Mouse (Mus musculus): ENCODE measurements around the gene Ypel3.
"Not testable (repeated sequence)": the region's sequence is repeated elsewhere in the genome, so short reads cannot be mapped to it uniquely, and the experiment has no call there.

Ypel3 gene

DNA sequence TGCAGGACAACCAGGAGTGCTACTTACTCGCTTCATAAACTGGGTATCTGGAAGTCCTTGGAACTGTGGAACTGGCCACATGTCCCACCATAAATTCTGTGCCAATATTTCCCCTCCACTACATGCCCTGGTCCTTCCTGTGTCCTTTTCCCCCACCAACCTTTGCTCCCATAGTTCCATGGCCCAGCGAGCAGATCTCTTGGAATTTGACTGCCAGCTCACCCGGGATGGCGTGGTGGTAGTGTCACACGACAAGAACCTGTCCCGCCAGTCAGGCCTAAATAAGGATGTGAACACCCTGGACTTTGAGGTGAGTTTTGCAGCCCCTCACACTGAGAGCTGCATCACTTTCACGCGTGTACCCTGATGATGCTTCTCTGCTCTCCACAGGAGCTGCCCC, 9.8 kb upstream of the Ypel3 start:
- DNase-seq: no peak

DNA sequence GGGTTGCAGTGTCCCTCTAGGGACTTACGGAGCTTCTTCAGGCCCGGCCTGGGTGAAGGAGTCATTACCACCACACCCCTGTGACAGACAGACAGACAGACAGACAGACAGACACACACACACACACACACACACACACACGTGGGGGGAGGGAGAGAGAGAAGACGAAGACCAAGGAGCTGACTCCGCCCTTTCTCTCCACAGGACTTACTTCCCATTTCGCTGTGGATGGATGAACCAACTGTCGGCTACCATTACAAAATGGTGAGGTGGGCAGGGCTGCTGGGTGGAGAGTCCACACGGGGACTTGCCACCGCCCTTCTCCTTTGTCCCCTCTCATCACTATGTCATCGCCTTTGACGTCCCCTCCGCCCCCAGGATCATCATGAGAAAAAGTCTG, 6.0 kb upstream of the Ypel3 start:
- no peak for DNase-seq

DNA sequence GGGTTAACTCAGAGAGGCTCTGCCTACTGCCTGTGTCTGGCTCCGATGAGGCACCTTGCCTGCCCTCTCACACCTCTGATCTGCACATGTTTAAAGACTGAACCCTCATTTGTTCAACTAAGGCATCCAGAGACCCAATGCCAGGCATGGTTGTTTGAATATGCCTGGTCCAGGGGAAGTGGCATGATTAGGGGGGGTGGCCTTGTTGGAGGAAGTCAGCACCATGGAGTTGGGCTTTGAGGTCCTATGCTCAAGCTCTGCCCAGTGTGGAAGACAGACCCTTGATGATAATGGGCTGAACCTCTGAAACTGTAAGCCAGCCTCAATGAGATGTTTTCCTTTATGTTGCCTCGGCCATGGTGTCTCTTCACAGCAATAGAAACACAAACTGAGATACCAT, 3.4 kb upstream of the Ypel3 start:
- DNase-seq: no peak

DNA sequence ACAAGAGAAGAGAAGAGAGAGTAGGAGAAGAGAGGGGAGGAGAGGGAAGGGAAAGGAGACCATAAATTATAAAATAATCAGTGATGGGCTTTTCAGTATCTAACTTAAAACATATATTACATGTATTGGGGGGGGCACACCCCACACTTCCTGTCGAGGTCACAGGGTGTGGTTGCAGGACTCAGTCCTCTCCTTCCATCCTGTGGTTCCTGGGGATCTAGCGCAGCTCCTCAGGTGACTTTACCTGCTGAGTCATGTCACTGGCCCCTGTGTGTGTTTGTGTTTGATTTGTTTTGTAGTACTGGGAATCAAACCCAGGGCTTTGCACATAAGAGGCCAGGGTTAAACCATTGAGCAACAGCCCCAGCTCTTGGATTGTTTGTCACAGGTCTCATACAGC, 2.3 kb upstream of the Ypel3 start:
- DNase-seq: no peak

DNA sequence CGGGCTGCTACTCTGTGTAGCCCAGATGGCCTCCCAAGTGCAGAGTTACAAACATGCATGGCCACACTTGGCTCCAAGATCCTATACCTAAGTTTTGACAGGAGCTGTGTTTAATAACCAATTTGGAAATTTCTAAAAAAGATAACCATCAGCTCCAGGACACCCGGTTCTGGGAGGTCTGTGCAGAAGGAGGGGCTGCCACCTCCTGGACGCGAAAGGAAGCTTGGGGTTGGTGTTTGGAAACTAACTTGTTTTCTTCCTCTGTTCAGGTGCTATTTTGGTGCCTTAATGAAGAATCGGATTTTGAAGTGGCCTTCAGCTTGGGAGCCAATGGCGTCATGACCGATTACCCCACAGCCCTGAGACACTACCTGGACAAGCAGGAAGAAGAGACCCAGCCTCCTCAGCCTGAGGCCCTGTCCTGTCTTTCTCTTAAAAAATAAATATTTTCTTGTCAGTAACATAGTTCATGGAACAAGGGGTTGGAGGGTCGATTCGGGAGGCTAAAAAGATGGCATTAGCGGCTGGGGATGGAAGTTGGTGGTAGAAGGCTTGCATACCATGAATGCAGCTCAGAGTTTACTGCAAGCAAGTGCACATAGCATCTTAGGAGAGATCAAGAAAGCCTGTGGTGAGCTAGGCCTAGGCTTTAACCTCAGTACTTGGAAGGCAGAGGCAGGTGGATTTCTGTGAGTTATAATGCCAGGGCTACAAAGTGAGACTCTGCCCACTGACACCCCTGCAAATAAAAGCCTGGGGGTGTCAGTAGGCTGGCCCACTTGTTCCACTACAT, 1.4 kb upstream of the Ypel3 start:
- DNase-seq: no peak

DNA sequence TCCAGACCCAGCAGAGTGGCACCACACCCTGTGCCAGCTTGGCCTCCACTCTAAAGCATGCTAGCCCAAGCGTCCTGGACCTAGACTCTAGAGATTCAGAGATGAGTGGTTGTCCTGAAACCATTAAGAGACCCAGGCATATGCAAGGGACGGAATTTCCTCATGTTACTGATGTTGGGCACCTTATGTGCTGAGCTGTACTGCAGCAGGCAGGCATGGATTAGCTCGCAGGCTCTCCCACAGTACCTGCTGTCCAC, 849 bp upstream of the Ypel3 start:
- no peak for DNase-seq

DNA sequence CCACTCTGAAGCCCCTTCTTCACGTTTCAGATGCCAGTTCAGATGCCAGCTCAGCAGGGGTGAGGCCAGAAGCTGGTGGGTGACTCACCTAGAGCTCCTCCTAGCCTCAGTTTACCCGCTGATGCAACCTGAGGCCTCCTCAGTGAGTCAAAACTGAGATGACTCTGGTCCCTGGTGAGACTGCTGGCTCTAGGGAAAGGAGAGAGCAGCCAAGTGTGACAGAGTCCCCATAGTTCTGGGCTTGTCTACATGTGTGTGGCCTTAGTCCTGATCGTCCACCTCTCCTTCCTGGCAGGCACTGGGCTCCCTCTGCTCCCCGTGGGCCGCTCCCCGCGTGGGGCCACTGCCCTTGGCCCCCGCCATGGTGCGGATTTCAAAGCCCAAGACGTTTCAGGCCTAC, 721 bp downstream of the Ypel3 start:
- DNase-seq: no peak

DNA sequence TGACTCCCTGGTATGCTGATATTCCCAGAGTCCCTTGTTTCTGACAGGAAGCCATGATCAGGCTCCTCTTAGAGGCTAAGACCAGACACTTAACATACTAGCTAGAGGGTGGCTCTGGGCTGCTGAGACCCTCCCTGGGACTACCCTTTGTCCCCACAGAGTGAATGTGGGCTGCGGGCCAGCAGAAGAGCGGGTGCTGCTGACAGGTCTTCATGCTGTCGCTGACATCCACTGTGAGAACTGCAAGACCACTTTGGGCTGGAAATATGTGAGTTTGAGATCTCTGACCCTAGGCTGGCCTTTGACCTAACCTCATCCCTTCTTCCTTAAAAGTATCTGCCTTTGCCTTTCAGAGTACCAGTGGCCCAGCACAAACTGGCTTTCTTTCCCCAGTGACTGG, 1.4 kb downstream of the Ypel3 start:
- no peak for DNase-seq

DNA sequence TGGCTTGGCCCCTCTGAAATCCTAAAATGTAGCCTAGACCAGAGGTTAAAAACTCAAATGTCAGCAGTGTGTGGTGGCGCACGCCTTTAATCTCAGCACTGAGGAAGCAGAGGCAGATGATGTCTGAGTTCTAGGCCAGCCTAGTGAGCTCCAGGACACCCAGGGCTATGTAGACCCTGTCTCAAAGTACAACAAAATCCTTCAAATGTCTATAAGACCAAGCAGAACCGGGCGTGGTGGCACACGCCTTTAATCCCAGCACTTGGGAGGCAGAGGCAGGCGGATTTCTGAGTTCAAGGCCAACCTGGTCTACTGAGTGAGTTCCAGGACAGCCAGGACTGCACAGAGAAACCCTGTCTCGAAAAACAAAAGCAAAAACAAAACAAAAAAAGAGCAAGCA, 2.3 kb downstream of the Ypel3 start:
- DNase-seq: not testable (repeated sequence)

DNA sequence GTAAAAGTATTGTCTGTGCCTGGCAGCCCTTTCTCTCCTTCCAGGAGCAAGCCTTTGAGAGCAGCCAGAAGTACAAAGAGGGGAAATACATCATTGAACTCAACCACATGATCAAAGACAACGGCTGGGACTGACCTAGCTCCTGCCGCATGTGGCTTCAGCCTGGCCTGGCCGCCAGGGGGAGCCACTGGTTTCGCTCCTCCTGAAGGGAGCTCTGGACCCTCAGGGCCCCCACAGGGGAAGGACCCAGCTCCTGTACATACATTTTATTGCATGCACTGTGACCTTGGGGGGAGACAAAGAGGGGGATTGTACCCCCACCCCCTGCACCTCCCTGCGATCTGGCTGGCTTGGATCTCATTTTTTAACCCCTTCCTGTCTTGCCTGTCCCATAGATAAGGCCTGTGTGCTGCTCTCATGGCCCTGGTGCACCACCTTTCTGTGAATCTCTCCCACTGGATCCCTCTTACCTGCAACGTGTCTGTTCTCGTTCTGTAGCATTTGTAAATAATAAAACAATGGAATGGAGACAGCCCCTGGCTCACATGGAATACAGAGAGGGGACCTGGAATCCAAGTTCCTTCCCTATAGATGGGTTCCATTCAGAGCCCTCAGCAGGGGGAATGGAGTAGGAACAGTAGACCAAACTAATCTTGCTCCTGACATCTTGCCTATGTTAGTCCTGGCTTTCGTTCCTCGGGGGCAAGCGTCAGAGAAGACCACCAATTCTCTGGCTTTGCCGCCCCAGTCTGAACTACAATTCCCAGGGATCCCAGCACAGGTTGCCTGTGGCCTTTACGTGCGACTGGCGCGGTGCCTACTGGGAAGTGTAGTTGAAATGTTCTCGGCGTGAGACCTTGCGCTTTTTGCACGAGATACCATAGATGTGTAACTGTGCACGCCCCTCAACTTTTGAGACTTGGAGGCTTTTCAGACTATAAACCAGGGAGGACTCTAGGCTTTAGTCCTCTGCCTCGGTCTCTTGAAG, 3.5 kb downstream of the Ypel3 start:
- DNase-seq: peak; percentile 86

DNA sequence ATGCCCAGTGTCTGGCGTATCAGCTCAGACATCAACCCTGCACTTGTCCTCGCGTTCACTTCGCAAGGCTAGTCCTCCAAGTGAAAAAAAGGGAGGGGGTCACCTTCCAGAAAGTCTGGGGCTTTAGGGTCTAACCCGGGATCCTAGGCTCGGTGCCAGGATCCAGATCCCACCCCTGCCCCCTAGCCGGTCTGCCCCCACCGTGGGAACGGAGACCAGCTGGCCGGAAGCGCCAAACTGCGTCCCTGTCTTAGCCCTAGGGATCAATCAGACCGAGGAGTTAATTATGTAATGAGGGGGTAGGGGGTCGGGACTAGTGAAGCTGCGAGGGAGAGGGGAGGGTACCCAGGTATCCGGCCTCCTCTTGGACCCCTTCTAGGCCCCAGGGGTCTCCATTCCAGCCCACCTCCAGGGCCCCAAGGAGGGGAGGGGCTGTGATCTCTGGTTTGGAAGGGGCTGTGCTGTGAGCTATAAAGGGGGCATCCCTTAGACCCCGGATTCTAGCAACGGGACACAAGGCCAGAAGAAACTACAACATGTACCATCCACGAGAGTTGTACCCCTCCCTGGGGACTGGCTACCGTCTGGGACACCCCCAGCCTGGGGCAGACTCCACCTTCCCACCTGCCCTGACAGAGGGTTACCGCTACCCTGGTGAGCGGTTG, 4.3 kb downstream of the Ypel3 start, which contains the start of gene Tbx6:
Gene Tbx6 (plus strand): TSS at position 513 of the 665 bp plus-strand sequence.
- DNase-seq: no peak

DNA sequence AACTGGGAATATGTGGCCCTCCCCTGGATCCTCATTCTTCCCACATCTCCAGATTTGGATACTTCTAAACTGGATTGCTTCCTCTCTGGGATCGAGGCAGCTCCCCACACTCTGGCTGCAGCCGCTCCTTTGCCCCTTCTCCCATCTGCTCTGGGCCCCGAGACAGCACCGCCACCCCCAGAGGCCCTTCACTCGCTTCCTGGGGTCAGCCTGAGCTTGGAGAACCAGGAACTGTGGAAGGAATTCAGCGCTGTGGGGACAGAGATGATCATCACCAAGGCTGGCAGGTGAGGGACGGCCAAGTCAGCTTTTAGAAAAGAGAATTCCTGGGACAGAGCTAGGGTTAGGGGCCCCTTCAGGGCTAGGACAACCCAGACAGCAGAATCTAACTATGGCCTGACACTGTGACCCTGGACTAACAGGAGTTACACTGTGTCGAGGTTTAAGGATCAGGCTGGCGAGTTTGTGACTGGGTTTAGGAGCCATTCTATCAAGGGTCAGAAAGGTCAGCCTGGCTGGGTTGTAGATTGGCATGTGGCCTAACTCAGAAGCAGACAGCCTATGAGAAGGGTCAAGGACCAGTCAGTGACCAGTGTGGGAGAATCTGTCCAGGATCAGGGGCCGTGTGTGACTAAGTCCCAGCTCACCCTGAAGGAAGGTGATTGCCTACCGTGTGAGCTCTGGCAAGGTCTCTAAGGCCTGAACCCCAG, 5.1 kb downstream of the Ypel3 start:
- no peak for DNase-seq

DNA sequence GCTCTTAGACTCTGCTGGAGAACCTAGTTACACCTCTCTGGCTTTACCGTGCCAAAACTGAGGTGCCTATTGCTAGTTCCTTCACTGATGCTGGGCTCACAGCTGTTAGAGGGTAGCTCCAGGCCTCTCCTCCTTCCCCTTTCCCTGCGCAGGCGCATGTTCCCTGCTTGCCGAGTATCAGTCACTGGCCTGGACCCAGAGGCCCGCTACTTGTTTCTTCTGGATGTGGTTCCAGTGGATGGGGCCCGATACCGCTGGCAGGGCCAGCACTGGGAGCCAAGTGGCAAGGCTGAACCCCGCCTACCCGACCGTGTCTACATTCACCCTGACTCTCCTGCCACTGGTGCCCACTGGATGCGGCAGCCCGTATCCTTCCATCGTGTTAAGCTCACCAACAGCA, 5.9 kb downstream of the Ypel3 start:
- DNase-seq: no peak

DNA sequence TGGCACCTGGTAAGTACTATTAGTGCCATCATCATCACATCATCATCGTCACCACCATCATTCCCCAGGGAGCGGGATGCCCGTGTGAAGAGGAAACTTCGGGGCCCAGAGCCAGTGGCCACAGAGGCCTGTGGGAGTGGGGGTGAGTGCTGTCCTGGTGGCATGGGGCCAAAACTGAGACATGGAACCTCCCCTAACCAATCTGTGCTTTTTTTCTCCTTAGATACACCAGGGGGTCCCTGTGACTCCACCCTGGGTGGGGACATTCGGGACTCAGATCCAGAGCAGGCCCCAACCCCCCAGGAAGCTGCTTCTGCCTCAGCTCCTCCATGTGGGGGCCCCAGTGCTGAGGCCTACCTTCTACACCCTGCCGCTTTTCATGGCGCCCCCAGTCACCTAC, 7.7 kb downstream of the Ypel3 start:
- DNase-seq: no peak

DNA sequence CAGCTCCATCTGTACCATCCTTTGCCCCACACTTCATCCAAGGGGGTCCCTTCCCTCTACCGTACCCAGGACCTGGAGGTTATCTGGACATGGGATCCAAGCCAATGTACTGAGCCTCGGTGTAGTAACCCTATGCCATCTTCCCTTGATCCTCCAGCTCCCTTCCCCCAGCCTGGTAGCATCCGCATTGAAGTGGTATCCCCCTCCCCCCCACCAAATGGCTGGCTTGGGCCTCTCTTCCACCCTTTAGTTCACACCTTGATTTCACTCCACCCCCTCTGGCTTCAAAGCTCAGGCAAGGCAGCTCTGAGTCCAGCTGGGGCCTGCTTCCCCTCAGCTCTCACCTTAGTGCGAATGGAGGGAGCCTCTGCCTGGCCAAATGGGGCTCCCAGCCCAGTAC, 8.3 kb downstream of the Ypel3 start:
- no peak for DNase-seq

DNA sequence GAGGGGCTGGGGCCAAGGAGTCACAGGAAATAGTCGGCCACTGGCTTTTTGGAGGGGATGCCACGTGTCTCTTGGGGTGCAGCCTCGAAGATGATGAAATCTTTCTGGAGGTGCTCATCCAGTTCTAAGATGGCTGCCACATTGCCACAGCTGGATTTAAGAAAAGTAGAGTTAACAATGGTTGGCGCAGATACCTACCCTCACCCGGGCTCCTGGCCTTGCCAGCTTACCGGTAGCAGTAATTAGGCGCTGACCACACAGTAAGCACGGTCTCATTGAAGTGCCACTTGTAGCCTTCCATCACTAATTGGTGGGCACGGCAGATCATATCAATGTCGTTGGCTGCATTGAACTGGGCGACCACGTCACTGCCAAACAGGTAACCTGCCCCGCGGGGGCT, 9.4 kb downstream of the Ypel3 start:
- no peak for DNase-seq

DNA sequence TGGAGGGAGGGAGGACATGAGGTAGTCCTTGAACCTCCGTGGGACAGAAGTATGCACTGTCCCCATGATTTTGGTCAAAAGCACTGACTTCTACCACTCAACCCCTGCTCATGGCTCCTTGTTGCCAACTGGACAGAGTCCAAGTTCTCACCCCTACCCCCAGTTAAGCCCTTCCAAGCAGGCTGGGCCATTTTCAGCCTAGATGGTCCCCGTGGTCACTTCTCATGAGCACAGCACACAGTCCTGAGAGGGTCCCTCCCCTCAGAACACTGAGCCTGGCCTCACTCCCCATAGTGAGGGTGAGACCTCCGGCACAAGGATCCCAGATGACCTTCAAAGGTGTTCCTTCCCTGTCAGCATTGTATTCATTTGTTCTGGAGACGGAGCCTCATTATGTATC, 12.4 kb downstream of the Ypel3 start:
- no peak for DNase-seq

DNA sequence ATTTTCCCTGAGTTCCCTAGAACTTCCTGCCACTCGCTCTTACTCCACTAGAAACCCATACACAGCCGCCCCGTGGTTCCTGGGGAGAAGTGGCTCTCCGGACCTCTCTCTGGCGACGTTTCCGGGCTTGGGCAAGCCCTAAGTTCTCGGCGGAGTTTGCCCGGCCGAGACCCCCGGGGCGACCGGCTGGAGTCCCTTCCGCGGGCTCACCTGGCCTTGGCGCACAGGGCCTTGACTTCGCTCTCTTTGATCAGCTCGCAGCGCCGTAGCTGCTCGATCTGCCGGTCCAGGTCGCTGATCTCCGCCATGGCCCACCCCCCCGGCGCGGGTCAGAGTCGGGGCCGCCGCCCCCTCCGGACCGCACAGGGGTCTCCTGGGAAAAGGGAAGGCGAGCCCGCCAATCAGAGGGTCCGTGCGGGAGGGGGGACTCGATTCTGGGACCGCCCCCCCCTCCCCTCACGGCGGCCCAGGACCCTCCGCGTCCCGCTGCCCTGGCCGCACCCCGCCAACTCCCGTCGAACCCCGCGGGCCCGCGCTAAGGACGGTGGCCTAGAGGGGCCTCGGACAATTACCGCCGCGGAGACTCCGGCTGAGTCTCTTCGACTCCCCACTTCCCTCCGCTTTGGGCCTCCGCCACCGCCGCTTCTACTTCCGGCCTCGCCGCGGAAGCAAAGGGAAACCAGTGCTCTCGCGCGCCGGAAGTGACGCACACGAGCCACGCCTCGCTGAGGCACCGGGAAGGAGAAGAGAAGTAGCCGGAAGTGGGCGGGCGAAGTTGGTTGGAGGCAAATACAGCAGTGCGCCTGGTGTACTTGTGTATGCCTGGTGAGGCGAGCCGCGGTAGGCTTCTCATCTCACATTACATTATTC, 15.3 kb downstream of the Ypel3 start, which contains the start of gene Ppp4c:
Gene Ppp4c (minus strand): TSS at position 646 of the 870 bp plus-strand sequence.
- DNase-seq: peak; percentile 98

DNA sequence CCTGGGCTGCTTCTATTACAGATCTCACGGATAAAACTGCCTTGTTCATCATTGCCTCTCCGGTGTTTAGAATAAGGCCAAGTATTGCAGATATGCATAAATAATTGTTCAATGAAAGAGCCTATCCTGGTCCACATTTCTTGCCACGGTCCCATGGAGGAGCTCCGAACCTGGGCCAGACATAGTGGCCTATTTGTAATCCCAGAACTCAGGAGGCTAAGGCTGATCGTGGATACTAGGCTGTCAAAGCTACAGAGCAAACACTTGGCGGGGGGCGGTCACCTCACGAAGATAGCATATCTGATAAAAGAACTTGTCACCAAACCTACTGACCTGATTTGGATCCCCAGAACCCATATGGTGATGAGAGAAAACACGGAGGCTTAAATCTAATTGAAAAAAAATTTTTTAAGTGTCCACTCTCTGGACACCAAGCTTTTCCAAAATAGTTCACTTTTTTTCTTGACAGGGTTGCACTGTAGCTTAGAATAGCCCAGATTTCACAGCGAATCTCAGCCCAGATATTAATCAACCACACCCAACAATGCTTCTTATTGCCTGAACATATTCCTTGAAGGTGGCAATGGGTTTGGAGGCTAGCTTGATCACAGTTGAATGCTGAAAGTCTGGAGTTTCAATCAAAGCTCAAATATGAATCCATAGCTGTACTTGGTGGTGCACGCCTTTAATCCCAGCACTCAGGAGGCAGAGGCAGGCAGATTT, 16.1 kb downstream of the Ypel3 start:
- no peak for DNase-seq

DNA sequence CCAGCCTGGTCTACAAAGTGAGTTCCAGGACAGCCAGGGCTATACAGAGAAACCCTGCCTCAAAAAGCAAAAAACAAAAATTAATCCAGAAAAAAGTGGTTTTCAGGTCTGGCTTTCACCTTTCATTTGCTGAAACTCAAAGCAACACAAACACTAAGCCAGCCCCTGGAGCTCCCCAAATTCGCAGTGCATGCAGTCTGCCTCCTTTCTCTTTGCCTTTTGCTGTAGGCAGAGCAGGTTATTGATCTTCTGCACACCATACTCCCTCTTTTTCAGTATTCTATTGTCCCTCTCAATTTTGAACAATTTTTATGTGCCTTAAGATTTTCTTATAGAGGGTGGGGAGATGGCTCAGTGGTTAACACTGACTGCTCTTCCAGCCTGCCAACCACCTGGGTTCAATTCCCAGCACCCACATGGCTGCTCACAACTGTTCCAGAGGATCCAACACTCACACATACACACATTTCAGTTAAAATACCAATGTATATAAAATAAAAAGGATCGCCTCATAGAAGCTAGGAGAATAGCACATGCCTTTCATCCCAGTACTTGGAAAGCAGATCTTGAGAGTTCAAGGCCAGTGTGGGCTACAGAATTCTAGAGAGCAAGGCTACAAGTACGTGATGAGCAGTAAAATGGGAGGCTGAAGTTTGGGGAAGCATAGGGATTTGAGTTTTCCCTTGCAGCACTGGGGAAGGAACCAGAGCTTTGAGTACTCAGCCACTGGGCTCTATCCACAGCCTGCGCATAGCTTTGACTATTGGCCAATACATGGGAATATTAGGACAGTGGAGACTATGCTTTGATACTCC, 16.9 kb downstream of the Ypel3 start:
- no peak for DNase-seq

All from right cerebral cortex, adult 18-20 months (tissue).